Mouse (Mus musculus): ENCODE measurements at regions not wholly inside any gene's neighbourhood (a gene's known extent, or its start where the extent isn't known, plus 50 kb on each side); places are given as distances from the start of the nearest gene placed in this dataset.

- TF ChIP-seq CTCF (IDR thresholded peaks at IDR 0.05): no peak
- no peak for TF ChIP-seq EP300 (IDR thresholded peaks at IDR 0.05)
These were observed 126.0 kb upstream of the Hs6st1 start for GRCm38 (mm10) chr1:35942222-35942621.
